13 mouse cellular contexts compared by ENCODE assay signal in genomic region chr13:116311011-116311410, GRCm38 (mm10). TPM values are rescaled to one million over a fixed set of nuclear protein-coding genes. Genes with fewer than 3 reads are reported as not detected.
DNase-seq lines count a peak whose midpoint lies in the region; ATAC-seq and TF ChIP-seq lines count a peak whose summit lies in the region.
"Had no signal": no experiment of that assay in that cellular context is flagged by ENCODE, and none has a peak within 500 bp of the region (broad histone marks: within the 10 kb centered on the region; RNA-seq: fewer than 3 reads in every experiment).

No protein-coding gene starts in this region.

- H3K9ac ChIP-seq in heart, embryonic 13.5 days = peak overlapping the region; percentile 80
- no peak overlapping the region for H3K9ac ChIP-seq in heart, adult 2 months (ENCODE audit: low read depth, low read length)
- H3K9ac ChIP-seq in forebrain, embryonic 12.5 days = peak overlapping the region; percentile 61; the same call in 1 of the 2 replicates
- H3K9ac ChIP-seq in midbrain, embryonic 13.5 days (replicated peaks) = no peak overlapping the region
- H3K9ac ChIP-seq: limb, embryonic 15.5 days had no signal

- peaks cover 8% of the 10 kb centered on the region; the same call in 1 of the 2 replicates for H3K4me1 ChIP-seq in heart, embryonic 13.5 days
- no peaks in the 10 kb centered on the region for H3K4me1 ChIP-seq in heart, adult 2 months (ENCODE audit: control insufficient read depth, insufficient read depth, low read length)
- peaks cover 27% of the 10 kb centered on the region for H3K4me1 ChIP-seq in embryonic facial prominence, embryonic 10.5 days
- peaks cover 10% of the 10 kb centered on the region; the same call in 1 of the 2 replicates for H3K4me1 ChIP-seq in forebrain, embryonic 12.5 days
- H3K4me1 ChIP-seq in midbrain, embryonic 13.5 days (replicated peaks) = peaks cover 10% of the 10 kb centered on the region

- DNase-seq in heart, adult 2 months = no peak
- DNase-seq in embryonic facial prominence, embryonic 10.5 days (ENCODE audit: low spot score) = peak; percentile 14
- no peak for DNase-seq in thymus, adult 18-20 months
- no peak for DNase-seq in spleen, postnatal 10 days (ENCODE audit: low spot score in 2 of 2)
- DNase-seq in urinary bladder, postnatal 10 days (ENCODE audit: low spot score) = no peak
- DNase-seq: cerebellum, adult 8-10 months; gastrocnemius, adult 2 months; thymus, postnatal 14 days had no signal

- no peak for TF ChIP-seq CTCF in heart, adult 2 months (IDR thresholded peaks at IDR 0.05)

- no peaks in the 10 kb centered on the region for H3K79me2 ChIP-seq in heart, adult 2 months (replicated peaks; ENCODE audit: control insufficient read depth, insufficient read depth, low read length)

- intact Hi-C loops in heart, adult 2 months (cut with DNase I) = no loop called here

- no peak for ATAC-seq in heart, embryonic 13.5 days (ENCODE audit: extremely low read depth, insufficient number of reproducible peaks, low FRiP score, low TSS enrichment)
- no peak for ATAC-seq in forebrain, embryonic 12.5 days (ENCODE audit: low FRiP score)
- no peak for ATAC-seq in midbrain, embryonic 13.5 days
- ATAC-seq: activated CD4-positive, CD25-positive, alpha-beta regulatory T cell, adult 4 months had no signal

- H3K27ac ChIP-seq in heart, embryonic 13.5 days (replicated peaks) = no peak overlapping the region
- H3K27ac ChIP-seq in heart, adult 2 months = no peak overlapping the region
- H3K27ac ChIP-seq in embryonic facial prominence, embryonic 10.5 days (replicated peaks) = peak overlapping the region; percentile 85; the same call in 1 of the 2 replicates
- no peak overlapping the region for H3K27ac ChIP-seq in forebrain, embryonic 12.5 days
- no peak overlapping the region for H3K27ac ChIP-seq in midbrain, embryonic 13.5 days
- H3K27ac ChIP-seq: gastrocnemius, adult 2 months; limb, embryonic 15.5 days had no signal

- peak overlapping the region; percentile 69 for H3K4me3 ChIP-seq in heart, embryonic 13.5 days
- no peak overlapping the region for H3K4me3 ChIP-seq in heart, adult 2 months
- peak overlapping the region; percentile 68 for H3K4me3 ChIP-seq in embryonic facial prominence, embryonic 10.5 days
- peak overlapping the region; percentile 54 for H3K4me3 ChIP-seq in forebrain, embryonic 12.5 days (replicated peaks)
- H3K4me3 ChIP-seq in midbrain, embryonic 13.5 days (replicated peaks) = peak overlapping the region; percentile 54

- peak overlapping the region; percentile 98 for H3K4me2 ChIP-seq in heart, embryonic 13.5 days
- peak overlapping the region; percentile 83 for H3K4me2 ChIP-seq in forebrain, embryonic 12.5 days
- H3K4me2 ChIP-seq in midbrain, embryonic 13.5 days (replicated peaks) = peak overlapping the region; percentile 9; the same call in 1 of the 2 replicates

- no peak for TF ChIP-seq EP300 in heart, adult 2 months (IDR thresholded peaks at IDR 0.05; ENCODE audit: insufficient read depth, low read depth, low read length)

- H3K36me3 ChIP-seq in heart, embryonic 13.5 days = no peaks in the 10 kb centered on the region
- H3K36me3 ChIP-seq in heart, adult 2 months (ENCODE audit: control insufficient read depth, insufficient read depth, low read length) = no peaks in the 10 kb centered on the region
- no peaks in the 10 kb centered on the region for H3K36me3 ChIP-seq in embryonic facial prominence, embryonic 10.5 days (replicated peaks)
- H3K36me3 ChIP-seq in forebrain, embryonic 12.5 days (replicated peaks) = no peaks in the 10 kb centered on the region
- H3K36me3 ChIP-seq in midbrain, embryonic 13.5 days = no peaks in the 10 kb centered on the region
- H3K36me3 ChIP-seq: limb, embryonic 15.5 days had no signal

- TF ChIP-seq POLR2A in heart, adult 2 months (IDR thresholded peaks at IDR 0.05; ENCODE audit: insufficient read depth, low read depth, low read length) = no peak

- H3K9me3 ChIP-seq in heart, embryonic 13.5 days = no peaks in the 10 kb centered on the region
- H3K9me3 ChIP-seq in embryonic facial prominence, embryonic 10.5 days = no peaks in the 10 kb centered on the region
- H3K9me3 ChIP-seq in forebrain, embryonic 12.5 days = no peaks in the 10 kb centered on the region
- no peaks in the 10 kb centered on the region for H3K9me3 ChIP-seq in midbrain, embryonic 13.5 days
- H3K9me3 ChIP-seq: limb, embryonic 15.5 days had no signal

- peaks cover 92% of the 10 kb centered on the region for H3K27me3 ChIP-seq in heart, embryonic 13.5 days (replicated peaks)
- H3K27me3 ChIP-seq in heart, adult 2 months (ENCODE audit: control insufficient read depth, insufficient read depth, low read length) = peaks cover 20% of the 10 kb centered on the region
- peaks cover 96% of the 10 kb centered on the region for H3K27me3 ChIP-seq in embryonic facial prominence, embryonic 10.5 days (replicated peaks; ENCODE audit: low read depth, poor library complexity, severe bottlenecking)
- H3K27me3 ChIP-seq in forebrain, embryonic 12.5 days = peaks cover 83% of the 10 kb centered on the region
- peaks cover 87% of the 10 kb centered on the region for H3K27me3 ChIP-seq in midbrain, embryonic 13.5 days

- 28% methylated on average over 4 of the region's 4 CpGs for WGBS in heart, embryonic 13.5 days
- WGBS in heart, adult 2 months = 31% methylated on average over 4 of the region's 4 CpGs
- WGBS in embryonic facial prominence, embryonic 10.5 days = 8% methylated on average over 4 of the region's 4 CpGs
- WGBS in forebrain, embryonic 12.5 days = 5% methylated on average over 4 of the region's 4 CpGs
- whole genome bisulfite sequencing in midbrain, embryonic 13.5 days = 7% methylated on average over 4 of the region's 4 CpGs

RNA-seq across cellular contexts. Expression of gene Isl1, which starts 1.5 kb away (rescaled TPM):
- 3.0 and 4.7 TPM in 2 replicates for polyA plus RNA-seq in heart, embryonic 13.5 days (2015; fragmentation: Nextera tagmentation; extraction: Ambion mirVana)
- total RNA-seq in heart, adult 2 months (2021) = not detected
- 0.20 and 0.32 TPM in 2 replicates for polyA plus RNA-seq in heart, adult 2 months (2012; rRNA removed)
- 49.5 and 58.7 TPM in 2 replicates for polyA plus RNA-seq in embryonic facial prominence, embryonic 10.5 days (2016; fragmentation: Nextera tagmentation; extraction: Ambion mirVana)
- 65.6 and 74.4 TPM in 2 replicates for polyA plus RNA-seq in forebrain, embryonic 12.5 days (2016; fragmentation: Nextera tagmentation; extraction: Ambion mirVana)
- polyA plus RNA-seq in midbrain, embryonic 13.5 days (2015; fragmentation: Nextera tagmentation; extraction: Ambion mirVana) = 52.9 and 54.3 TPM in 2 replicates
- polyA plus RNA-seq: activated CD4-positive, CD25-positive, alpha-beta regulatory T cell, adult 4 months had no signal

Comparison
In these comparisons a context has a peak if more than half of its experiments do, and no peak if none do; other contexts are left out.
1. H3K9ac ChIP-seq: peak in heart, embryonic 13.5 days (single experiment) and forebrain, embryonic 12.5 days (single experiment); none in heart, adult 2 months (single experiment) and midbrain, embryonic 13.5 days (single experiment).
2. H3K4me2 ChIP-seq: peak in every context shown above with its lines; median percentile 98 in heart, embryonic 13.5 days; 83 in forebrain, embryonic 12.5 days; 9 in midbrain, embryonic 13.5 days.